Mouse (Mus musculus): ENCODE data around the gene Vmn2r91. TPM values are rescaled to one million over a fixed set of nuclear protein-coding genes. Genes with fewer than 3 reads are reported as not detected.
"Not testable (repeated sequence)": the region's sequence is repeated elsewhere in the genome, so short reads cannot be mapped to it uniquely, and the experiment has no call there.

The Vmn2r91 gene
- polyA plus RNA-seq (2014; fragmentation: Nextera tagmentation; extraction: Ambion mirVana), result not detected in 2 replicates

DNA sequence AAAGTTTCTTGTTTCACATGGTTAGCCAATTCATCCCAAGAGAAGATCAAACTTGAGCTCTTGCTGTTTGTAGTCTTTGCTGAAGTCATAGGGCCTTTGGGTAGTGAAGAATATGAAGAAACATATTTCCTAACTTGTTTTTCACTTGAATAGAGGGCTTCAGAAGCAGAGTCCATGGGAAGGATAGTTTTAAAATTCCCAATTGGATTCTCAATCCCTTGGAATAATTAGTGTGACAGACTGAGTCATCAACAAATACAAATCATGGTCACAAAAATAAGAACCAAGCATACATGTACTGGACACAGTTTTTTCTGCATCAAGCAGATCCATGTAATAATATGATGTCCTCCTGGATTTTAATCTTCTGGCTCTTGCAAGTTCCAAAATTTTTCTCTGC lies at the start of gene Vmn2r91:
Gene Vmn2r91 (plus strand): TSS at position 301 of the 400 bp plus-strand sequence.
- H3K4me2 ChIP-seq (replicated peaks); DNase-seq (ENCODE audit: low spot score); H3K27ac ChIP-seq; H3K4me1 ChIP-seq (replicated peaks; ENCODE audit: control insufficient read depth, insufficient read depth, low read length); H3K4me3 ChIP-seq (replicated peaks; ENCODE audit: low read length); H3K36me3 ChIP-seq (replicated peaks; ENCODE audit: control insufficient read depth, insufficient read depth); H3K9me3 ChIP-seq (ENCODE audit: control insufficient read depth, low read length); ATAC-seq (ENCODE audit: low FRiP score); H3K27me3 ChIP-seq (ENCODE audit: control insufficient read depth, insufficient read depth, low read length); H3K9ac ChIP-seq: not testable (repeated sequence)

DNA sequence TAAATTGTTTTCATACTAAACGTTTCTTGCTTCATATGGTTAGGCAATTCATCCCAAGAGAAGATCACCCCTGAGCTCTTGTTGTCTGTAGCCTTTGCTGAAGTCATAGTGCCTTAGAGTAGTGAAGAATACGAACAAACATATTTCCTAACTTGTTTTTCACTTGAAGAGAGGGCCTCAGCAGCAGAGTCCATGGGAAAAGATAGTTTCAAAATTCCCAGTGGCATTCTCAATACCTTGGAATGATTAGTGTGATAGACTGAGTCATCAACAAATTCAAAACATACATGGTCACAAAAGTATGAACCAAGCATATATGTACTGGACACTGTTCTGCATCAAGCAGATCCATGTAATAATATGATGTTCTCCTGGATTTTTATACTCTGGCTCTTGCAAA lies 35.7 kb upstream of the Vmn2r91 start, which contains the start of gene Vmn2r124:
Gene Vmn2r124 (plus strand): TSS at position 301 of the 400 bp plus-strand sequence.
- no peaks in the 10 kb centered on the region for H3K27me3 ChIP-seq (ENCODE audit: control insufficient read depth, insufficient read depth, low read length)
- DNase-seq (ENCODE audit: low spot score), result no peak
- no peaks in the 10 kb centered on the region for H3K4me1 ChIP-seq (replicated peaks; ENCODE audit: control insufficient read depth, insufficient read depth, low read length)
- no peak within 1 kb of the TSS for H3K27ac ChIP-seq
- WGBS, result 58% methylated on average over 2 of the region's 2 CpGs
- no peaks in the 10 kb centered on the region for H3K9me3 ChIP-seq (ENCODE audit: control insufficient read depth, low read length)
- no peak within 1 kb of the TSS for H3K4me3 ChIP-seq (replicated peaks; ENCODE audit: low read length)
- H3K4me2 ChIP-seq (replicated peaks), result no peak within 1 kb of the TSS
- no peaks in the 10 kb centered on the region for H3K36me3 ChIP-seq (replicated peaks; ENCODE audit: control insufficient read depth, insufficient read depth)
- no peak for ATAC-seq (ENCODE audit: low FRiP score)
- H3K9ac ChIP-seq, result no peak within 1 kb of the TSS

DNA sequence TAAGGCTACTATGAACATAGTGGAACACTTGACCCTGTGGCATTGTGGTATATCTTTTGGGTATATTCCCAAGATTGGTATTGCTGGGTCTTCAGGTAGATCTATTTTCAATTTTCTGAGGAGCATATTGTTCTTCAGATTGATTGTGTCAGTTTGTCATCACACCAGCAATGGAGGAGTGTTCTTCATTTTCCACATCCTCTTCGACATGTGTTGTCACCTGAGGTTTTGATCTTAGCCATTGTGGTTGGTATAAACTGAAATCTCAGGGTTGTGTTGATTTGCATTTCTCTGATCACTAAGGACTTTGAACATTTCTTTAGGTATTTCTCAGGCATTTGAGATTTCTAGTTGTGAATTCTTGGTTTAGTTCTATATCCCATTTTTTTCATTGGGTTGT lies 10.8 kb downstream of the Vmn2r91 start:
- H3K4me1 ChIP-seq (replicated peaks; ENCODE audit: control insufficient read depth, insufficient read depth, low read length); ATAC-seq (ENCODE audit: low FRiP score); H3K36me3 ChIP-seq (replicated peaks; ENCODE audit: control insufficient read depth, insufficient read depth); H3K9ac ChIP-seq; H3K27ac ChIP-seq; H3K4me3 ChIP-seq (replicated peaks; ENCODE audit: low read length); DNase-seq (ENCODE audit: low spot score); H3K9me3 ChIP-seq (ENCODE audit: control insufficient read depth, low read length); H3K27me3 ChIP-seq (ENCODE audit: control insufficient read depth, insufficient read depth, low read length); H3K4me2 ChIP-seq (replicated peaks): not testable (repeated sequence)
- WGBS, result 63% methylated on average over 1 of the region's 1 CpGs

DNA sequence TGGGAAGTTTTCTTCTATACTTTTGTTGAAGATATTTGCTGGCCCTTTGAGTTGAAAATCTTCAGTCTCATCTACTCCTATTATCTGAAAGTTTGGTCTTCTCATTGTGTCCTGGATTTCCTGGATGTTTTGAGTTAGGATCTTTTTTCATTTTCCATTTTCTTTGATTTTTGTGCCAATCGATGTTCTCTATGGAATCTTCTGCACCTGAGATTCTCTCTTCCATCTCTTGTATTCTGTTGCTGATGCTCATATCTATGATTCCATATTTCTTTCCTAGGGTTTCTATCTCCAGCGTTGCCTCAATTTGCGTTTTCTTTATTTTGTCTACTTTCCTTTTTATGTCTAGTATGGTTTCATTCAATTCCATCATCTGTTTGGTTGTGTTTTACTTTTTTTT lies 17.4 kb downstream of the Vmn2r91 start:
- not testable (repeated sequence) for H3K9me3 ChIP-seq (ENCODE audit: control insufficient read depth, low read length); H3K27ac ChIP-seq; H3K27me3 ChIP-seq (ENCODE audit: control insufficient read depth, insufficient read depth, low read length); H3K36me3 ChIP-seq (replicated peaks; ENCODE audit: control insufficient read depth, insufficient read depth); H3K4me1 ChIP-seq (replicated peaks; ENCODE audit: control insufficient read depth, insufficient read depth, low read length); DNase-seq (ENCODE audit: low spot score); H3K4me2 ChIP-seq (replicated peaks); H3K9ac ChIP-seq; ATAC-seq (ENCODE audit: low FRiP score); H3K4me3 ChIP-seq (replicated peaks; ENCODE audit: low read length)
- WGBS, result 86% methylated on average over 3 of the region's 3 CpGs

DNA sequence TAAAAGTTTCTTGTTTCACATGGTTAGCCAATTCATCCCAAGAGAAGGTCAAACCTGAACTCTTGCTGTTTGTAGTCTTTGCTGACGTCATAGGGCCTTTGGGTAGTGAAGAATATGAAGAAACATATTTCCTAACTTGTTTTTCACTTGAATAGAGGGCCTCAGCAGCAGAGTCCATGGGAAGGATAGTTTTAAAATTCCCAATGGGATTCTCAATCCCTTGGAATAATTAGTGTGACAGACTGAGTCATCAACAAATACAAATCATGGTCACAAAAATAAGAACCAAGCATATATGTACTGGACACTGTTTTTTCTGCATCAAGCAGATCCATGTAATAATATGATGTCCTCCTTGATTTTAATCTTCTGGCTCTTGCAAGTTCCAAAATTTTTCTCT lies 66.8 kb downstream of the Vmn2r91 start, which contains the start of gene Vmn2r92:
Gene Vmn2r92 (plus strand): TSS at position 301 of the 400 bp plus-strand sequence.
- not testable (repeated sequence) for H3K36me3 ChIP-seq (replicated peaks; ENCODE audit: control insufficient read depth, insufficient read depth); H3K27me3 ChIP-seq (ENCODE audit: control insufficient read depth, insufficient read depth, low read length); H3K4me1 ChIP-seq (replicated peaks; ENCODE audit: control insufficient read depth, insufficient read depth, low read length); H3K9me3 ChIP-seq (ENCODE audit: control insufficient read depth, low read length); ATAC-seq (ENCODE audit: low FRiP score); H3K4me2 ChIP-seq (replicated peaks); H3K4me3 ChIP-seq (replicated peaks; ENCODE audit: low read length); H3K27ac ChIP-seq; DNase-seq (ENCODE audit: low spot score); H3K9ac ChIP-seq
- 75% methylated on average over 1 of the region's 1 CpGs for WGBS

DNA sequence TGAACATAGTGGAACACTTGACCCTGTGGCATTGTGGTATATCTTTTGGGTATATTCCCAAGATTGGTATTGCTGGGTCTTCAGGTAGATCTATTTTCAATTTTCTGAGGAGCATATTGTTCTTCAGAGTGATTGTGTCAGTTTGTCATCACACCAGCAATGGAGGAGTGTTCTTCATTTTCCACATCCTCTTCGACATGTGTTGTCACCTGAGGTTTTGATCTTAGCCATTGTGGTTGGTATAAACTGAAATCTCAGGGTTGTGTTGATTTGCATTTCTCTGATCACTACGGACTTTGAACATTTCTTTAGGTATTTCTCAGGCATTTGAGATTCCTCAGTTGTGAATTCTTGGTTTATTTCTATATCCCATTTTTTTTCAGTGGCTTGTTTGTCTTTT lies 76.4 kb downstream of the Vmn2r91 start:
- H3K4me2 ChIP-seq (replicated peaks); H3K27me3 ChIP-seq (ENCODE audit: control insufficient read depth, insufficient read depth, low read length); H3K36me3 ChIP-seq (replicated peaks; ENCODE audit: control insufficient read depth, insufficient read depth); H3K9me3 ChIP-seq (ENCODE audit: control insufficient read depth, low read length); DNase-seq (ENCODE audit: low spot score); H3K4me1 ChIP-seq (replicated peaks; ENCODE audit: control insufficient read depth, insufficient read depth, low read length); H3K4me3 ChIP-seq (replicated peaks; ENCODE audit: low read length); H3K27ac ChIP-seq; H3K9ac ChIP-seq; ATAC-seq (ENCODE audit: low FRiP score): not testable (repeated sequence)
- 85% methylated on average over 2 of the region's 2 CpGs for WGBS

Other genes starting within 250 kb of the Vmn2r91 start
- 0.95 and 1.8 TPM in 2 replicates for gene Has1, start 229.8 kb upstream of the Vmn2r91 start, polyA plus RNA-seq (2014; fragmentation: Nextera tagmentation; extraction: Ambion mirVana)
- not detected in 2 replicates for gene Fpr1, start 201.1 kb upstream of the Vmn2r91 start, polyA plus RNA-seq (2014; fragmentation: Nextera tagmentation; extraction: Ambion mirVana)
- gene Fpr2, start 197.2 kb upstream of the Vmn2r91 start, polyA plus RNA-seq (2014; fragmentation: Nextera tagmentation; extraction: Ambion mirVana), result 0.21 and 0.37 TPM in 2 replicates
- not detected in 2 replicates for gene Fpr3, start 197.2 kb upstream of the Vmn2r91 start, polyA plus RNA-seq (2014; fragmentation: Nextera tagmentation; extraction: Ambion mirVana)
- gene Fpr-rs4, start 63.3 kb upstream of the Vmn2r91 start, polyA plus RNA-seq (2014; fragmentation: Nextera tagmentation; extraction: Ambion mirVana), result not detected in 2 replicates
- not detected in 2 replicates for gene Vmn2r124, start 35.6 kb upstream of the Vmn2r91 start, polyA plus RNA-seq (2014; fragmentation: Nextera tagmentation; extraction: Ambion mirVana)
- not detected in 2 replicates for gene Vmn2r92, start 66.9 kb downstream of the Vmn2r91 start, polyA plus RNA-seq (2014; fragmentation: Nextera tagmentation; extraction: Ambion mirVana)
- gene Vmn2r94, start 192.7 kb downstream of the Vmn2r91 start, polyA plus RNA-seq (2014; fragmentation: Nextera tagmentation; extraction: Ambion mirVana), result not detected in 2 replicates
- gene Vmn2r93, start 213.1 kb downstream of the Vmn2r91 start, polyA plus RNA-seq (2014; fragmentation: Nextera tagmentation; extraction: Ambion mirVana), result not detected in 2 replicates

Data from hindbrain, embryonic 14.5 days (tissue).